Mouse (Mus musculus) gastrocnemius, postnatal 10 days (tissue): ENCODE measurements at regions not wholly inside any gene's neighbourhood (a gene's known extent, or its start where the extent isn't known, plus 50 kb on each side); places are given as distances from the start of the nearest gene placed in this dataset.
A peak's percentile ranks its signal among the peaks of the same experiment; 100 is the strongest.

Source experiments
- DNase-seq: peaks from one replicate; pipeline ENCODE4 v3.0.0; 2021; ENCODE audit warnings: mixed read lengths

GRCm38 (mm10) chr2:106318695-106319266 is 315.4 kb upstream of the Dnajc24 start:
- no peak for DNase-seq

- no peak for DNase-seq
Measured at GRCm38 (mm10) chr2:106346781-106347180, 343.4 kb upstream of the Dnajc24 start.

DNA sequence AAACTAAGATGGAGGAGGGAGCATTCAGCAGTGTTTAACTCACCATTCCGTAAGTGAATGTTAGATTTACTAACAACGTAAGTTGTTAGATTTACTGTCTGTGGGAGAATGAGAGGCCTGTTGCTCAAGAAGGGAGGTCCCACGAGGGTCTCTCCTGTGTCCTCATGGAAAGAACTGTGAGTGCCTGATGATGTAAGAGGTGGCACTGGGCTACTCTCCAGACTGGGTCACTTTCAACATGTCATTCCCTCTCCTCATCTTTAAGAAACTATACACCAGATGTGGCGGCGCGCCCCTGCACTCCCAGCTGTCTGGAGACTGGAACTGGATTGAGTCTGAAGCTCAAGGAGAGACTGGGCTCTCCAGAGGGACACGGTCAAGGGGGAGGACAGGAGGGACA is 343.9 kb upstream of the Dnajc24 start:
- no peak for DNase-seq

- DNase-seq = no peak
Measured at GRCm38 (mm10) chr2:106355565-106355964, 337.5 kb upstream of the Mpped2 start.

DNA sequence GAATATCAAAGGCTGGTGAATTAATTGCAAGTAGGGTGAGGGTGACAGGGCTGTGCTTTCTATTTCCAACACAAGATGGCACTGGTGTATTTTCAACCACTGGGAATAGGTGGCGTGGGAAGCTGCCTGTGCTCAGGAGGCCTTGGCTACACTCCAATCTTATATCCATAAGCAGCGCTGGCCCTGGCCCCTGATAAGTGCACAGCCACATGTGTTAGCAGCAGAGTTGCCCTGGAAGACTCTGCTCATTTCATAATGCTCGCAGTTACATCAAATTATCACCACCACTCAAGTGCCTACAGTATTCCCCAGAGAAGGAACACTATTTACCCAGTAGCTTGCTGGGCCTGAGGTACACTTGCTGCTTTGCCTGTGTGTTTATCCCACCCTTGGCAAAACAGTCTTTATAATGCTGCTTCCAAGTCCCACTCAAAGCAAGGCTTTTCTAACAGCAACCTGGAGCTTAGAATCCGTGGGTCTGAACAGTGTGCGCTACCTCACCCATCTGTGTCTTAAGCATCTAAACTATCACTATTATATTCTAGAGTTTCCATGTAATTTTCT is 337.0 kb upstream of the Mpped2 start:
- DNase-seq = peak; percentile 6

DNA sequence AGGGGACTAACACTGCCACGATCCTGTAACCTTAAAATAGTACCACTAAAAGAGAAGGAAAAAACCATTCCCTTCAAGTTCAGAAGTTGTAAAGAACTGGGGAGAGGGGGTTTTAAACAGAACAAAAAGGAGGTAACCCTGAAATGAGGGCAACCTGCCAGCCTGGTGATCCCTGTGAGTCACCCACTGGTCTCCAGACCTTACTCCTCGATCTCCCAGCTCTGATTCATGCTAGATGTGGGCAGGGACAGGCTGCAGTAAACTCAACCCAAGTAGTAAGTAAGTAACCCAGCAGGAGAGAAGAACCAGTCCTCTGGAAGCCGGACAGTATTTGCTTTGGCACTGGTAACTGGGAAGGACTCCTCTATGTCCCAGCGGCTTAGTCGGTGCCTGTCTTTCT is 324.4 kb upstream of the Mpped2 start:
- no peak for DNase-seq

- no peak for DNase-seq
Measured at GRCm38 (mm10) chr2:106383415-106384285, 309.4 kb upstream of the Mpped2 start.

DNA sequence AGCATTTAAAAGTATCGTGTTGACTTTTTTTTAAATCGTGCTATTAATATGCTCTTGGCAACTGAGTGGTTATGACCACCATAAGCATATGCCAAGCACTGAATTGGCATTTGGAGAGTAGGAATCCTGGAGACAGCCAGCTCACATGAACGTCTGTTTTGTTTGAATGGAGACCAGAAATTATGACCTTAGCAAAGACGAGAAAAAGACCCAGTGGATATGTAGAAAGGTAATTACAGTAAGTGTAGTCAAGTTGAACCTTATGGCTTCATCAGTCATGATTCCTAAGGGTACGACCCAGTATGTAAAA is 308.8 kb upstream of the Mpped2 start:
- DNase-seq = no peak

DNA sequence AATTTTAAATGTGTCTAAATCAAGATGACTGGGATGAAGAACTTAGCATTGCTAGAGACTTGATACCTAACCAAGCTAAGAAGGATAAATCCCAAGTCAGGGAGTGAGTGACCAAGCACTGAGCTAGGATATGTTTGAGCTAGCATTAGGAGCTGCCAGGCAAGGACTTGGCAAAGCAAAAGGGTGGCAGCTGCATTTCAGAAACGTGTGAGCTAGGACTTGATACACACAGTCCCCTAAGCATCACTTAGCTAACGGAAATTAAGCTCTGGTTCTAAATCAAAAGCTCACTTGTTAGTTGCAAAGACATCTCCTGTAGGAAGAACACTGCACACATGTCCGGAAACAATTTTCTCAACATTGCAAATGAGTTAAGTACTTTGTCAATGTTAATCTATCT is 308.2 kb upstream of the Mpped2 start:
- DNase-seq = no peak

- no peak for DNase-seq
Measured at GRCm38 (mm10) chr2:106412158-106412557, 280.9 kb upstream of the Mpped2 start.

GRCm38 (mm10) chr2:106415474-106416019 is 277.5 kb upstream of the Mpped2 start:
- DNase-seq = no peak

- DNase-seq = no peak
Measured at GRCm38 (mm10) chr2:106418181-106418580, 274.9 kb upstream of the Mpped2 start.

DNA sequence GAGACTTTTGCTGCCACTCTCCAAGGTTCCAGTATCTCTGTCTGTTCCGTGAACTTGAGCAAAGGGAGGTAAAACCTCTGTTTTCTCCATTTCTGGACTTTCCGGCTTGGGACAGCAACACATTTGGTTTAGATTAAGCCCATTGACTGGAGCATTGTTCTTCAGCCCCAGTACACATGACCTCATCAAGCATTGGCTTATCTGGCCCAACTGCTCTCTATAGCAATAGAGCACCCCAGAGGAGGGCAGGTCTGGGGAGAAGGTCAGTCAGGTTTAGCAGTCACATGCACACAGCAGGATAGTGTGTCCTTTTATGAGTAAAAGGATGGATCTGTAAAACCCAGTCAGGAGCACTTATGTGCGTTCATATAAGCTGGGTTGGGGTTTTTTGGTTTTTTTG is 268.1 kb upstream of the Mpped2 start:
- DNase-seq = no peak

DNA sequence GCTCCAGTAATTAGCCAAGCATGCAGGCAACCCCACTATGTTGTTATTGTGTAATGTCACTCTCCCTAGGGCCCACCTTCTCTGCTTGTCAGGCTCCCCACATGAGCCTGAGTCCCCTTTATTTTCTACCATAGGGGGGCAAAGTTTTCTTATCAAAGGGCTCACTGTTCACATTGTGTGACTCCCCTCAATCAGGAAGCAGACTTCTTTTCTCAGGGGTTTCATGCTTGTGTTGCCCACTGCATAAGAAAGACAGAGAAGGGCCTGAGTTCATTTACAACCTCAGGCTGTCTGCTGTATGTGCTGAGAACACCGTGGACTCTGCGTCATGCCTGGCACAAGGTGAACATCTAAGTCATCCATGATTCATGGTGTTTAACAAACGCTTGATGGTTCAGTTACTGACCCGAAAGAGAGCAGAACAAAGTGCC is 267.6 kb upstream of the Mpped2 start:
- no peak for DNase-seq

DNA sequence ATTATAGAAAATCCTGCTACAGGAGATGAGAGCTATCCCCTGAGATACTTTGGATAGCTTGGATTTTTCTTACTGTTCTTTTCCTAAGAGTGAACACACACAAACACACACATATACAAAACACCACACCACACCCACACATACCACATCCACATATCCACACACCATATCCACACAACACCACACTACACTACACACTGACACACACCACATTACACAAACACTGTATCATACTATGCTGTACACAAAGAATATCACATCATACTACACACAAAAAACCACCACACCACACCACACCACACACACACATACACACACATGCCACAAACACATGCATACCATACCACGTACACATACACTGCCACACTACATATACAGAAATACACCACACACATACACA is 267.1 kb upstream of the Mpped2 start:
- no peak for DNase-seq

GRCm38 (mm10) chr2:106427237-106427636 is 265.8 kb upstream of the Mpped2 start:
- DNase-seq = no peak

DNA sequence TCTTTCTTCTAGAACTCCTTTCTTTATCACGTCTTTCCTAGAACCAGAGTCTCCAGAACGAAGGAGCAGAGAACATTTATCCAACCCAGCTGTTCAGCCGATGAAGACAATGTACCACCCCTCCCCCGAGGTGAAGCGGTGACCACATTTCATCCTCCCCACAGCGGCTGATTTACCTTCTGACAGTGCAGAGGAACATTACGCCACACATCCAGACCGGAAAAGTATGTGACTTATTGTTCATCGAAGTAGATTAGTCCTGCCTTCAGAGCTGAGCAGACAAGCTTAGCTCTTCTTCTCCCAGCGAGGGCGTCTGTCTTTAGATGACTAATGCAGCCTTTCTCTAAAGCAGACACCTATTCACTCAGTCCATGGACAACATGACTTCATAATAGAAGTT is 264.2 kb upstream of the Mpped2 start:
- no peak for DNase-seq

GRCm38 (mm10) chr2:106431141-106431540 is 261.9 kb upstream of the Mpped2 start:
- peak; percentile 43 for DNase-seq

GRCm38 (mm10) chr2:106431637-106432199 is 261.4 kb upstream of the Mpped2 start:
- DNase-seq = no peak

- DNase-seq = no peak
Measured at GRCm38 (mm10) chr2:106436136-106436535, 256.9 kb upstream of the Mpped2 start.

DNA sequence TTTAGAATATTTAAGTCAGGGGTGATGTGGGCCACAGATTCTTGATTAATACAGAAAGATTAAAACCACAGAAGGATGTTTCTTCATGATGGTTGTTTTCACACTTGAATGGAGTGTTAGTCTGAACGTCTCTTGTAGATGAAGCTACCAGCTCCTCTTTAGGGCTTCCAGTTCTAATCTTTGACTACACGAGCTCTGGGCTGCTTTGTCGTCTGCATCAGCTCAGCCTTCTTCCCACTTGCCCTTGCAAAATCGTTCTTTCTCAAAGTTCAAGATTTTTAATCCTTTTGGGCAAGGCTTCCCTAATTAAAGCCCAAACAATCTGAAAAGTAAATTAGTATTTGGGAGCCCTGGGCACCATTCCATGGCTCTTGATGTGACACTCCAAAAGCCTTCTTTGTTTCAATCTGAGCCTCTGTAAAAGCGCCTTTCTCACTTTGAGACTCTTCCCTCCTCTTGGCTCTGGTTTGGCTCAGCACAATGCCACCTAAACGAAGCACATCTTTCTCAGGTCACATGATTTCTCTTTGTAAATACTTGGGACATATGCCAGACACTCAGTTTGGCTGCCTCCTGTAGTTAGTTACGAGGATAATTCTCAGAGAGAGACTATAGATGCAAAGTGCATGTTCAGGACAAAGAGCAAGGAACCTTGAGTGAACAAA is 238.6 kb upstream of the Mpped2 start:
- DNase-seq = no peak

GRCm38 (mm10) chr2:106455039-106455438 is 238.0 kb upstream of the Mpped2 start:
- DNase-seq = no peak

GRCm38 (mm10) chr2:106455972-106456371 is 237.1 kb upstream of the Mpped2 start:
- no peak for DNase-seq
